Mouse (Mus musculus) adrenal gland, postnatal 25 days (tissue): ENCODE measurements at regions not wholly inside any gene's neighbourhood (a gene's known extent, or its start where the extent isn't known, plus 50 kb on each side); places are given as distances from the start of the nearest gene placed in this dataset.

Experiments
- DNase-seq: peaks from one replicate; pipeline ENCODE4 v3.0.0; 2021; ENCODE audit warnings: mixed read lengths

DNA sequence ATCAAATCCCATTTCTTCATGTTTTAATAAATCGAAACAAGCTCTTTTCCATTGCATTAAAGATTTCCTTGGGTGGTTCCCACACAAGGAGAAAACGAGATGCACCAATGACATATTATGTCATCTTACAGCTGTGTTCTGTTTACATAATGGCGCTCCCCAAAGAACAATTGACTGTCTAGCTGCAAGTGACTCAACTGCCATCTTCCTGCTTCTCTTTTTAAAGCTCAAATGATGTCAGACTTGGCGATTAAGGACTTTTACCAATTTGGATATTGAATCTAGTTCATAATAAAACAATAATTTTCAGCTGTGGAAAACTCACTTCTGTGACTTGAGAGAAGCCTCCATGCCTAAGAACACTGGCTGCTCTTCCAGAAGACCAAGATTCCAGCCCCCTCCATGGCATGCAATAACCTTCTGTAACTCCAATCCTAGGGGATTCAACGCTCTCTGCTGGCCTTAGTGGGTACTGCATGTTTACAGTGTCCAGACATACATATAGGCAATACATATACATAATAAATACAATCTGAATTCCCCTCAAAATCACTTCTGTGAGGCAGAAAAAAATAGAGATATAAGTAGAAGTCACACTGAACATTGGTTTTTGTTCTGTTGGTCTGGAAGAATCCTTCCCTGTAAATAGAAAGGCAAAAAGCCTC is 318.7 kb downstream of the Rnd3 start:
- DNase-seq: no peak

DNA sequence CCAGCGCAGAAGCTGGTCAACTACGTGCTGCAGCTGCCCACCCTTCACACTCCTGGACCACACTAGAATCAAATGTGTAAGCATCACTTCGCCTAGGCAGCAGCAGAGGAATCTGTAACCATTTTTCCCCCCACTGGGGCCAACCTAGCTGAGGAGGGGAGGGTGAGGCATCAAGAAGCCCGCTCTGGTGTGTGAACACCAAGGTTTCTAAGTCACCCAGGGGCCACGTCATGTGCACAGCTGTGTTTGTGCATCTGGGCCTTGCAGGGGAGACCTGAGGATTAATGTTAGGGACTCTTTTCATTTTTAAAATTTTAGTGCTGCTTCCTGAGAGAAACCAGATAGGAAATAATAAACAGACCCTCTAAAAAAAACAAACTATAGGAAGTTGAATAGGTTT is 321.8 kb downstream of the Rnd3 start:
- DNase-seq: no peak

DNA sequence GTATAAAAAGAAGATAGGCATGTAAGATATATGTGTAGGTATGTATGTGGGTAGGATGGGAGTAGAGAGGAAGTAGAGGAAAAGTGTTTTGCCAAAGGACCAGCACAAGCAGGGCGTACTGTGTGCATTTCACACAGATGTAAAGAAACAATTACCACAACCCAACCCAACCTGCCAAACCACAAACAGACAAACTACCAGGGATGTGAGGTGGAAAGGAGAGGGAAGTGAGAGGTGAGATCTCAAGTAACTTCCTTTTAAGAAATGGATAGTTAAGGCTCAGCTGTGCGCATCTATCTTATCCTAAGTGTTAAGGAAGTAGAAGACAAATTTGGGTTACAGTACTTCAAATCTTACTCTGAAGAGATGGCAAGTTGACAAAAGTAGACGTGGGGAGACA is 322.4 kb downstream of the Rnd3 start:
- DNase-seq: no peak

DNA sequence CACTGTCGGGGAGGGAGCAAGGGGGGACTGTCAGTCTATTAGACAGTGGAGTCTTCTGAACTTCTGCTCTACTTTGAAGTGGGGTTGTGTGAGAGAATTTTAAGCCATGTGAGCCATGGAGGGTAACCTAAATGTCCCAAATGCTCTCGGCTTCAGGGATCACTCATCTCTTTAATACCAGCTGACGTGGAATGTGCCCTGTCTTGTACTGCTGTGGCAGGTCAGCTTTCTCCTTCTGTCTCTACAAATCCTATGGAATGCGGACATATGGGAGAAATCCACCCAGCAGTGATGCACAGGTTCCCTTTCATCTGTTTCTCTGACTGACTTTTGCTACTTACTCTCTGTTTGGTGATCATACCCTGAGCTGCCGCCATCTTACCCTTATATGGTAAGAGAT is 323.3 kb downstream of the Rnd3 start:
- no peak for DNase-seq

DNA sequence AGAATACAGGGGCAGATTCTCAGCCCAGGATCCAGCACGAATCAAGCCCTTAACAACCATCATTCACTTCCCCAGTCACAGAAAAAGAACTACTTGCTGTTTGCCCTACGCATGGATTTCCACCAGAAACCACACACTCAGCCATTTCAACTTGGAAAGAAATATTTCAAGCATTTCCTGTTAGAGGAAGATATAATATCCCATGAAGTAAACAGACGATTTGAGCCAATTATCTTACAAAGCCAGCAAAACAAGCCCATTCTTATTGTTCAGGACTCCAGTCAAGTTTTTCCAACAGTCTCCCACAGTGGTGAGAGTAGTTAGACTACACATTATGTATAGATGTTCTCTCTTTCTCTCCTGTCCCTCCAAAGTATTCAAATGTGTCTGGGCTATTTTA is 324.1 kb downstream of the Rnd3 start:
- no peak for DNase-seq

DNA sequence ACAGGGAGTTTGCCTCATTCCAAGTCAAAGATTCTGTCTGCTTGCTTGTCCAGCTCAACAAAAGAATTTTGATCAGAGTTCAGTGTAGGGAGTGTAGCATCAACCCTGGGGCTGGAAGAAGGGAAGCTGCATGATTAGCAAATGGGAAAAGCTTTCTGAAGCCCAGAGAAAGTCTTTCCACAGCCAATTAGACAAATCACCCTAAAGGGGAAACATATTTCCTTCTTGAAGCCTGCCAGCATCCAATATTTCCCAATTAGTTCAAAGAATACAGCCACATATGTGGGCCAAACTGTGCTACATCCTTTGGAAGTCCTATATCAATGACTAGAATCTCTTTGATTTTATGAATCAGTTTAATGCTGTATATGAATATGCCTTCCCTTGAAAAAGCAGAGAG is 326.2 kb downstream of the Rnd3 start:
- no peak for DNase-seq

DNA sequence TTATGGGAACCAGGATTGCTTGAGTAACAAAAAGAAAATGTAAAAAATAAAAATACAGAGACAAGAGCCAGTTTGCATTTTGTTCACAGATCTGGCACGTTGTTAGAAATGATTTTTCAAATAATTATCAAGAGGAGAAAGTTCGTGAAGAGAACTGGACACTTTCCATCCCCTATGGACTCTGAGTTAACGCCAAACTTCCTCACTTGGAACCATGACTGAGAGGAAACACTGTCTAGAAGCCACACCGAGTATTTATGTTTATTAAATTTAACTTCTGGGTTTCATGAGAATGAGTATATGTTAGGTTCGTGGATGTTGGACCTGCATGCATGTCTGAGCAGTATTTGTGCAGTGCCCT is 329.6 kb downstream of the Rnd3 start:
- no peak for DNase-seq

DNA sequence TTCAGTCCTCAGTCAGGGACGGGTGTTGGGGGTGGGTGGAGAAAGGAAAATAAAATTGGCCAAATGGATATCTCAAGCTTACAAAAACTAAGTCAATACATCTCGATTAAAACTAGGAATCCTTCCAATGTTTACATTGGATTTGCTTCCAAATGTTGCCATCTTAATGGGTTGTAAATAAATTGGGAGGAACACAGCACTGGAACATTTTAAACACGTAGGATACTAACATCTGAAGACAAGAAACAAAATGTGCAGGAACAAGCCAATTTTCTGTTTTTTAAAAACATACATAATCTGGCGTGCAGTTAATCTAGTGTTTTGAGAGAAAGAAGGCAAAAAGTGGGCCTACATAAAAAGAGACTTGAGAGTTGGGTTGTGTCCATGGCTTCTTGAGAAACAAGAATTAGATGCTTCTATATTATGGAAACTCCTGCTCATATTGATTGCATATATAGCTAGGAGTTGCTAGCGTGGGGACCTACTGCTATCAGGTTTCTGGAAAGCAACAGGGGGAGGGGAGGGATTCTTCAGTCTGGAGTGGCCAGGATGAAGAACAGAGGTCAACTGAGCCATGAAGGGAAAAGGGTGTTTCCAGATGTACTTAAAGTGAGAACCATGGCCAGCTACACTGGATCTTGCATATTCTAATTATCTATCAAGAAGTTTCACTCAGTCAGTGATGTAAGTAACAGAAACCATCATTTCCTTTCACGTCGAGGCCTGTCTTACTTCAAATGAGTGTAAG is 330.2 kb downstream of the Rnd3 start:
- DNase-seq: no peak

DNA sequence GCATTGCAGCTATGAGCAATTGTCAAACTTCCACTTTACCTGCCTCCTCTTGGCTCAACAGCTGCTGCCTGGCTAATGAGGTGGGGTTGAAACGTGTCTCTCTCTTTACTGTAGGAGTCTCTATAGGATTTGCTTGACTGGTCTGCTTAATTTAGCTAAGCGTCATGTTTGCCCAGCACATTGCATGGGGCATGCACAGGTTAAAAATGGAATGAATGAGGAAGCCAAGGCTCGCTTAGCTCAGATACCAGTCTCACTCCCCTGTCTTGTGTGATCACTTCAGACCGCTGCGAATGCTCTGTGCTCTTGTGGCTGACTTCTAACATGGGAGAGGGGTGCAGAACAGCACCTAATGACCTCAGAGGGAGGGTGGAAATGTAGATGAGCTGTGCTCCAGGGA is 332.5 kb downstream of the Rnd3 start:
- DNase-seq: no peak

DNA sequence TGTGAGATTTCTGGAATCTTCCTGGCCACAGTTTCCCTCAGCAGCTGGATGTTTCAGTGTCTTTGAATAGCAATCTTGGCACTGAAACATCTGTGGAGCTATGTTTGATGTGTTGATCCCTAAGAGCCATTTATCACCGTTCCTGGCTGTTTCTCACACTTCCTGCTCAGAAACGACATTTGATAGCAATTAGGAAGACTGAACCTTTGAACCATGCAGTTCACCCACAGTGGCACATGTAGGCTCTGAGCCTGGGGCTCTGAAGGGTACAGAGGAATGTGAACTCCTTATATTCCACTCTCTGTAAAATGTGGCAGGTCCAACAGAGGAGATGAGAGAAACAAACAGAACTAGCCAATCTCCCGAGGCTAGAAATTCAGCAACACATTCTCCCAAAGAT is 333.4 kb downstream of the Rnd3 start:
- DNase-seq: no peak

DNA sequence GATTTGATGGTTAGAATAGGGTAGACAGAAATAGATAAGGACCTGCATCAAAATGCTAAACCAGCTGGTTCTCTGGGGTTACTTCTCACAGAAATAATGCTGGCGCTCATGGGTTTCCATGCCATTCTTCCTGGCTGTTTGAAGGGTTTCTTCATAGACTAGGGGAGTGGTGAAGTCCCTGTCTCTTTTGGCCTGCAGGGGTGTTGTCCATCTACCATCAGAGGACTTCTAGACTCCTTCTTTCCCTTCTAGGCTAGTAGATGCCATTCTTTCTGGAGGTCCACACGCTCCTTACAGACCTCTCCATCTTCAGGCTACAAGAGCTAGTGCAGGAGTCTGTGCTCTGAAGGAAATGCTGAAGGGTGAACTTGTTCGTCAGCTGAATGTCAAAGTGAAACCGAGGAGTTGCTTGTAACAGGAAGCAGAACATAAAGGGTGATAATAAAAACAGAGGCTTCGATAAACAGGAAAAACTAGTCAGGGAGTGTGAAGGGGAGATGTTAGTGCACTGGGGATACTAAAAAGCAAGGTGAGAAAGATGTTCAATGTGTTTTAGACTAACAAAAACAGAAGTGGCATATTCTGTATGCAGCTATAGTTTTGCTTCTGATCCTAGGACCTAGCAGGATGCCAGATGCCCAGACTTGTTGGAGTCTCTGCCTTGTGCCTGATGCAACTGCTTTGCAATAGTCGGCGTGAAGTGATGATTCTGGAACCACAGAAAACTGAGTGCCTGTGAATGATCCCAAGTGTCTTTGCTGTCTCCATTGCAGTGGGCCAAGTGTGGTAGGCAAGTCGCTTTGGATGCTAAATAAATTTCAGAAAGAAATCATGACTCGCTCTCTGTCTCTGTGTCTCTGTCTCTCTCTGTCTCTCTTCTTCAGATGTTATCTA is 335.1 kb downstream of the Rnd3 start:
- no peak for DNase-seq

DNA sequence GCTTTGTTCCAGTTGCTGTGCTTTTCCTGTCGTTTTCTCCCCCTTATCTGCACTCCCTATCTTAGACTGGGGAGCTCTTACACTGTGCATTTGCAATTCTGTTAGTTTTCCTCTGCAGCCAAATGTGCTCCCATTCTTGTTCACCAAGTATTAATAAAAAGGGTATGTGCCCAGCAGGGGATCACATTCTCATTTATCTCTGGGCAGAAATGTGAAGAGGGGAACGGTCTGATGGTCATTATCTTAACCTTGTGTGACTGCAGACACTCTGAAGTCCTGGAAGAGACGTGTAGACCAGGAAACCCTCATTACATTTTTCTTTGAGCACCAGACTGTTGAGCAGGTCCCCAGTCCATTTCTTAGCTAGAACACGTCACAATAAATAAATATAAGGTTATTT is 336.6 kb downstream of the Rnd3 start:
- no peak for DNase-seq

DNA sequence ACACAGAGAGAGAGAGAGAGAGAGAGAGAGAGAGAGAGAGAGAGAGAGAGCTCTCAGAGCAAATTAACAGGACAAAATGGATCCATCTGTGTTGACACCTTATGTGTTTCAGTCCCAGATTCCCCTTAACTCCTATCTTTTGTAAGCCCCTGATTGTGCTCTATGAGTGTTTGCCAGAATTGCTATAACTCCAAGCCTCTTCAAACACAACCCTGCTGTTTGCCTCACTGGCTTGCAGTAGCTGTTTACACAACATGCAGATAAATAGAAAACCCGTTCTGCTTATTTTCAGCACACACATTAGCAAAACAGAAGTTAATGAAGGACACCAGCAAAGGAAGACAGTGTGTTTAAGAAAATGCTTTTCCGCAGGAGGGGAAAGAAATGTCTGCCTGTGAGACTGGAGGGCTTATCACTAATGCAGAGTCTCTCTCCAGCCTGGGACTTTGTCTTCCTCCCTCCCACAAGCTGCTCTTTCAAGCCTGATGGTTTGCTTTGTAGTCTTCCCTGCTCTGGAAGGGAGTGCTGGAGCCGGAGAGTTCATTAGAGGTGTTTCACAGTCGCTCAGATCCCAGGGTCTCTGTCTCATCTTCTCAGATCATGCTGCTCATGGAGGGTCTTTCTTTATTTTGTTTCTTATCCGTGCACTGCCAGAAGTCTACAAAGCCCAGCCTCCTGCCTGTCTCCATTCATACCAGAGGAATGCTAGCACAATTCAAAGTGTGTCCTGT is 338.4 kb downstream of the Rnd3 start:
- no peak for DNase-seq

DNA sequence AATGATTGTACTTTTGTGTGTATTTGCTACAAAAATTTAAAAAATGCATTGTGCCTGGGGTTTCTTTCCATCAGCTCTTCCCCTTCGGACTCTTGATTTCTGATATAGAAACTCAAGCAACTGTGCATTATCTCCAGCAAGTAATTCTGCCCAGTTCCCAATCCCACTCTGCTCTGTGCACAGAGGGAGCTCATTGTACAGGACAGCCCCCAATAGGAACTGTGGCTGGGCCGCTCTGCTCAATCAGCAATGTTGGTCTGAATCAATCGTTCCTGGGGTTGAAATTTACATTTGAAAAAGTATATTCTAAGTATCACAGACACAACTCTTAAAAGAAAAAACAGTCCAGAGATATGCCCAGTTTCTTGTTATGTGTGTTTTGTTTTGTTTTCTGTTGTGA is 339.1 kb downstream of the Rnd3 start:
- no peak for DNase-seq

DNA sequence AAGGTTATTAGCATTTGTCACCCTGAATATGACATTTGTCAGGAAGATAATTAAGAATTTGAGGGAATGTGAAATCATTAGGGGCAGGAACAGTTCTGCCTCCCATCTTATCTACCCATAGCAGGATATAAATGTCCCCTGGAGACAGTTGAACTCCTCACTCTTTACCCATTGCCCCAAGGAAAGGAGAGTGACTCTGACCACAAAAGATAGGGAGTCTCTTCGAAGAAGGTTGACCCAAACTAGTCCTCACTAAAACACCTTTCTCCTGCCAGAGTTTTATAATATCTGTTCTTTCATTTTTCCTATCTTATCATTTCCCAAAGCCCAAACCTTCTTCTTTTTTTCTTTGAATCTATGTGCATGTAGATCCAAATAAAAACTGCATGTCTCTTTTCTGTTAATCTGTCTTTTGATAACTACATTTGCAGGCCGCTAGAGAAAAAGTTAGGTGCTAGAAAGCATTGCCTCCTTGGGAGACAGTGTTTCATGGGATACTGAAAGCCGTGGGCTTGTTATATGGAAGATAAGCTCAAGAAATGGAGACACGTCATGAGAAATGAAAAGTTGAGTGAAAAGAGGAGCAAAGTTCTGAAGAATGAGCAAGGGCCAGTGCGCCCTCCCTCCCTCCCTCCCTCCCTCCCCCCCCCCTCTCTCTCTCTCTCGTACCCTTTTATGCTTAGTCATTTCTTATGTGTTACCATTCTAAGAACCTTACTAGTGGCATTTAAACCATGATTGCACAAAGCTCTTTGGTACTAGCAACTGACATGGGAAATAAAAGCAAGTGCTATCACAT is 341.6 kb downstream of the Rnd3 start:
- DNase-seq: no peak

DNA sequence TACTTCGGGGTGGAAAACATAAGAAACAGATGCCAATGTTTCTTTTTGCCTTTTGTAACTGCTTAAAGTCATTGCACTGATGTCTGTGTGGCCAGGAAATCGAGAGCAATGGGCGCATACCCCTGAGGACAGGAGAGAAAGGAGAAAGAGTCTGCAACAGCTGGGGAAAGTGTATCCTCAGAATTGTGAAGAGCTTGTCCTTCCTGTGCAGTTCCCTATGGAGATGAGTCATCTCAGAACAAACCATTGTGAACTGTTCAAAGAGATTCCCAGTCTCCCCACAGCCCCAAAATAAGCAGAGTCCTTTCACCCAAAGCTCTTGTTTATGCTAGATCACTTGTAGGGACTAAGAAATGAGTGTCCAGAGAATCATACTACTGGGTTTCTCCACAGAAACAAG is 343.3 kb downstream of the Rnd3 start:
- no peak for DNase-seq

DNA sequence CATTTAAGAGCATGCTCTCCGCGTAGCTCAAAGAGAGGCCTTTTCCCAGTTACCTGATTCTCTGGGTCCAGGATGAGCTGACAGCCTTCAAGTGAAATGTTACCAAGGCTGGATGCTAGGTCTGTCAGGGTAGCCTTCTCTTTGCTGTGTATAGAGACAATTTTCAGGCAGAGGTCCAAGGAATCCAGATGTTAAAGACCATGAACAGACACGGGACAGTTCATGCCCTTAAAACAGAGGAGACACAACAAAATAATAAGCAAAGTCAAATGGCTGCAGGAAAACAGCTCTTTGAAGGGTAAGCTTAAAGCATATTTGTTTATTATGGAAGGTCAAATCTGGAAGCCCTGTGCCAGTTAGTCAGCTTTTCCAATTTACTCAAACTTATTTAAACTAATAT is 352.8 kb downstream of the Rnd3 start:
- DNase-seq: no peak

DNA sequence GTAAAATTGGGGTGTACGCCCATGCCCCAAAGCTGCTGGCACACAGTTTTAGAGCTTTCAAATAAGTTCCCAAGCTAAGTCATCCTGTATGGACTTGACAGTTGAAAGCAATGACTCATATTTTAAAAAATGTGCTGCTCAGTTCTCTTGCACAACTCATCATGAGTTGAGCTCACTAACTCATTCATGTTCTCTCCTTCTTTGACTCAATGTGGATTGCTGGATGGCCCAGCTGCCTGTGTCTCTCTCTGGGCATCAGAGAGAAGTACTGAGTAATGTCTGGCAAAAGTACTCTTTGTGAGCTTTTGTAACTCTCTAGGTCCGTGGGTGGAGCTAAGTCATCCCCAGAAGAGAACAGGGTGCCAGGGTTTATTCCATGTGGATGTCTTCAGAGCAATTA is 355.3 kb downstream of the Rnd3 start:
- no peak for DNase-seq

DNA sequence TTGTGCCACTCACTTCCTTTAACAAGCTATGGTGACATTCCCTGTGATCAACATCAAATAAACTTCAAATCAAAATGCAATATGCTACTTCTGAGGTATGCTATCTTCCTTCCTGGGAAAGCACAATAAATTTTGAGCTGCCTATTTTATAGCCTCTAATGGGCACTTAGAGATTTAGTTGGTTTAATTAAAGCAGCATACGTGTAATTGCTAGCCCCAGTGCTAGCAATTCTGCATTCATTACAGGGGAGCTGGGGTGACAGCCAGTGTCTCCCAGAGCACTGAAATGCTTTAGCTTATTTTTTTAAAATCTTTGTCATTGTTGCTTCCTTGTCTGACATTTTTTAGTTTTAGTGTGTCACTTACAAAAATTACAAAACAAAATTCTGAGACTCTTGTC is 355.8 kb downstream of the Rnd3 start:
- DNase-seq: no peak

DNA sequence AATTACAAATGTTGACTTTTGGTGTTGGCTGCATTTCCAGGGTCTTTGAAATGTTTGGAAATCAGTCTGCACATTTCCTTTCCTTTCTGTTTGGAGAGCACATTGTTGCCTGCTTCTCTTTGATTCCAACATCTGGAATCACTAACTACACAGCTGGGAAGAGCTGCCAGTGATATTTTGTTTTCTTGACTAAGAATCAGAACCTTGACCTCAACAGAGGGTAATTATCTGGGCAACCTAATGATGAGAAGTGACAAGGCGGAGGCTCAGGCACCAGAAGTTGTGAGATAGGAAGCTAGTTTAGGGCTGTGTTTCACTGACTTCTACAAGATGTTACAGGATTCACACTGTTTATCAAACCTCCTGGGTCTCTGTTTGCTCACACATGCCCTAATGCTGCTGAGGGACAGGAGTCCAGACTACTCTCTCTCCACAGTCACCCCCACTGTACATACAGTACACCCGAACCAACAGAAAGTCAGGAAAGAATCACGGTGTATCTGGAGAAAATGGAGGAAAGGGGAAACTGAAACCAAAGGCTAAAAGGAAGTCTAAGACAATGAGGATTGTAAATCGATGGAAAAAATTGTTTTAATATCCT is 359.8 kb downstream of the Rnd3 start:
- DNase-seq: no peak

DNA sequence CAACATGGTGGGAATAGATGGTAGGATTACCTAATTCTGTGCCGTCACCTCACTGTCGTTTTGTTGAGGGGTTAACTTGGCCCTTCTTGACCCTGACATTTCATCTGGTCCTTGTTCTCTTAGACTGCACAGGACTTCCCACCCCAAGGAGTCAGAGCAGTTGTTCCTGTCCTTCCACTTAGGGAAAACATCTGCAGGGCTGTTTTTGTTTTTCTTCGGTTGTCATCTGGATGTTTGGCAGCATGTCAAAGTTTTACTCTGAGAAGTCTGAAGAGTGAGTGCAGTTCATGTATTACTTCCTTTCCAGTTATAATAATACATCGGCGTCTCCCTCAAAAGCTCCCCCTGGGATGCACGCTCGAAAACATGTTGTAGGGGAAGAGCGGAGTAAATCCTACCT is 376.8 kb downstream of the Rnd3 start:
- no peak for DNase-seq
